Mouse (Mus musculus) layer of hippocampus, adult 2 months (tissue): ENCODE measurements around the gene Qrfp. TPM values are rescaled to one million over a fixed set of nuclear protein-coding genes. Genes with fewer than 3 reads are reported as not detected.

Experiments
- DNase-seq, 2 experiments: peaks; one replicate each; pipeline ENCODE4 v3.0.0; 2022; ENCODE audit warnings: low spot score in 2 of 2
- H3K27ac ChIP-seq: fragments of 200-600 bp; 2 replicates; pipeline ENCODE4 v1.8.1; 2022
- H3K4me3 ChIP-seq: fragments of 200-600 bp; 2 replicates; pipeline ENCODE4 v1.8.1; 2022; ENCODE audit warnings: mild to moderate bottlenecking
- CTCF ChIP-seq: fragments of 200-600 bp; conservative IDR thresholded peaks from 2 replicates; pipeline ENCODE4 v1.8.1; 2022; ENCODE audit warnings: antibody characterized with exemption, mild to moderate bottlenecking, moderate library complexity
- total RNA-seq, 2 experiments: library from RNA; stranded (reverse); gene quantifications; 2 replicates each; pipeline ENCODE4 v1.2.3; 2021

The Qrfp gene
- total RNA-seq, 2 experiments from 2014 or later = not detected

GRCm38 (mm10) chr2:31828311-31828825 lies 18.0 kb upstream of the Qrfp start:
- no peak for TF ChIP-seq CTCF

GRCm38 (mm10) chr2:31827877-31828276 lies 17.5 kb upstream of the Qrfp start:
- no peak overlapping the region for H3K4me3 ChIP-seq
- no peak for TF ChIP-seq CTCF
- peak; percentile 87 to 88 for DNase-seq
- no peak overlapping the region for H3K27ac ChIP-seq

More at GRCm38 (mm10) chr2:31828311-31828825, 18.0 kb upstream of the Qrfp start:
- no peak overlapping the region for H3K4me3 ChIP-seq
- no peak for DNase-seq
- no peak overlapping the region for H3K27ac ChIP-seq

GRCm38 (mm10) chr2:31826094-31827085 lies 16.0 kb upstream of the Qrfp start:
- Histone ChIP-seq H3K4me3 (no peak overlapping the region), H3K27ac (peak overlapping the region; percentile 85; the same call in 1 of the 2 replicates)
- TF ChIP-seq CTCF = no peak
- peak; percentile 43 to 55 for DNase-seq

GRCm38 (mm10) chr2:31825469-31825911 lies 15.1 kb upstream of the Qrfp start:
- peak overlapping the region; percentile 85 for H3K27ac ChIP-seq
- no peak for DNase-seq
- H3K4me3 ChIP-seq = no peak overlapping the region
- no peak for TF ChIP-seq CTCF

GRCm38 (mm10) chr2:31823933-31824730 lies 13.8 kb upstream of the Qrfp start:
- peak overlapping the region; percentile 85 for H3K27ac ChIP-seq
- TF ChIP-seq CTCF = peak; percentile 79
- DNase-seq = peak in 1 of 2 experiments; percentile 62
- no peak overlapping the region for H3K4me3 ChIP-seq

- TF ChIP-seq CTCF = no peak
- DNase-seq = peak; percentile 80 to 86
- Histone ChIP-seq H3K4me3 (peak overlapping the region; percentile 43), H3K27ac (peak overlapping the region; percentile 85)
Observed at GRCm38 (mm10) chr2:31822524-31823371, 12.4 kb upstream of the Qrfp start.

- H3K4me3 ChIP-seq = no peak overlapping the region
- DNase-seq = peak; percentile 54 to 78
- H3K27ac ChIP-seq = no peak overlapping the region
- peak; percentile 83 for TF ChIP-seq CTCF
Observed at GRCm38 (mm10) chr2:31815367-31815766, 5.0 kb upstream of the Qrfp start.

GRCm38 (mm10) chr2:31814699-31815098 lies 4.3 kb upstream of the Qrfp start:
- TF ChIP-seq CTCF = no peak
- Histone ChIP-seq H3K4me3 (no peak overlapping the region), H3K27ac (no peak overlapping the region)
- DNase-seq = no peak

GRCm38 (mm10) chr2:31813641-31814040 lies 3.3 kb upstream of the Qrfp start:
- Histone ChIP-seq H3K4me3 (no peak overlapping the region), H3K27ac (no peak overlapping the region)
- no peak for TF ChIP-seq CTCF
- DNase-seq = no peak

GRCm38 (mm10) chr2:31811086-31811958 lies 942 bp upstream of the Qrfp start:
- DNase-seq = no peak
- TF ChIP-seq CTCF = no peak
- Histone ChIP-seq H3K4me3 (no peak overlapping the region), H3K27ac (no peak overlapping the region)

GRCm38 (mm10) chr2:31809358-31809740 lies 1.0 kb downstream of the Qrfp start:
- no peak for TF ChIP-seq CTCF
- no peak overlapping the region for H3K4me3 ChIP-seq
- no peak for DNase-seq
- no peak overlapping the region for H3K27ac ChIP-seq
